Mouse (Mus musculus) midbrain, embryonic 13.5 days (tissue): Measurements from ENCODE around the gene Fam83d. TPM values are rescaled to one million over a fixed set of nuclear protein-coding genes. Genes with fewer than 3 reads are reported as not detected.
"Not testable (repeated sequence)": the region's sequence is repeated elsewhere in the genome, so short reads cannot be mapped to it uniquely, and the experiment has no call there.

Source experiments
- ATAC-seq: fragments of 200-750 bp; cut with Nextera tagmentation; 2 replicates; pipeline ENCODE4 v1.8.0; 2017; ENCODE audit warnings: mild to moderate bottlenecking, moderate TSS enrichment, moderate library complexity
- H3K27ac ChIP-seq: fragments of 300-500 bp; sonication (generic); 2 replicates; pipeline ENCODE4 v1.5.1; 2015; ENCODE audit warnings: inconsistent platforms, mild to moderate bottlenecking, moderate library complexity
- H3K27me3 ChIP-seq: fragments of 300-500 bp; sonication (generic); 2 replicates; pipeline ENCODE4 v1.6.1; 2015; ENCODE audit warnings: mild to moderate bottlenecking, inconsistent platforms
- H3K36me3 ChIP-seq: fragments of 300-500 bp; sonication (generic); 2 replicates; pipeline ENCODE4 v1.6.1; 2015; ENCODE audit warnings: mild to moderate bottlenecking, inconsistent platforms
- H3K4me1 ChIP-seq: fragments of 300-500 bp; sonication (generic); replicated peaks from 2 replicates; pipeline ENCODE4 v1.6.1; 2015; ENCODE audit warnings: inconsistent platforms
- H3K4me2 ChIP-seq: fragments of 300-500 bp; sonication (generic); replicated peaks from 2 replicates; pipeline ENCODE4 v1.6.1; 2015; ENCODE audit warnings: moderate library complexity, mild to moderate bottlenecking, inconsistent platforms
- H3K4me3 ChIP-seq: fragments of 300-500 bp; sonication (generic); replicated peaks from 2 replicates; pipeline ENCODE4 v1.5.1; 2015; ENCODE audit warnings: mild to moderate bottlenecking, inconsistent platforms
- H3K9ac ChIP-seq: fragments of 300-500 bp; sonication (generic); replicated peaks from 2 replicates; pipeline ENCODE4 v1.6.1; 2015; ENCODE audit warnings: mild to moderate bottlenecking, inconsistent platforms
- H3K9me3 ChIP-seq: fragments of 300-500 bp; sonication (generic); 2 replicates; pipeline ENCODE4 v1.6.1; 2016; ENCODE audit warnings: mild to moderate bottlenecking, inconsistent platforms
- WGBS: fragments of 180-500 bp; shearing (Covaris S2); methylation state at CpG from one replicate; pipeline ENCODE4 v1.1.7; 2015; 5-methylcytosine and 5-hydroxymethylcytosine counted together
- polyA plus RNA-seq: library from polyadenylated mRNA; unstranded; fragments of >200 nt; fragmentation: Nextera tagmentation; extraction: Ambion mirVana; gene quantifications from 2 replicates; pipeline ENCODE4 v1.2.1, GENCODE M21; 2015

Gene Fam83d
- polyA plus RNA-seq, 1 experiment from 2014 or later, result 16.6 TPM

- Histone ChIP-seq H3K27me3 (no peaks in the 10 kb centered on the region), H3K4me2 (no peak overlapping the region), H3K36me3 (no peaks in the 10 kb centered on the region), H3K9ac (no peak overlapping the region), H3K9me3 (no peaks in the 10 kb centered on the region), H3K4me1 (no peaks in the 10 kb centered on the region; the same call in 1 of the 2 replicates), H3K27ac (no peak overlapping the region), H3K4me3 (no peak overlapping the region)
- WGBS, result 88% methylated on average over 4 of the region's 4 CpGs
- ATAC-seq, result no peak
These were observed 34.8 kb upstream of the Fam83d start for GRCm38 (mm10) chr2:158733136-158733535.

GRCm38 (mm10) chr2:158733914-158734313 is 34.0 kb upstream of the Fam83d start:
- H3K4me1 ChIP-seq, result peaks cover 7% of the 10 kb centered on the region
- H3K9me3 ChIP-seq, result no peaks in the 10 kb centered on the region
- 91% methylated on average over 6 of the region's 6 CpGs for WGBS
- no peaks in the 10 kb centered on the region for H3K36me3 ChIP-seq
- no peak overlapping the region for H3K9ac ChIP-seq
- H3K4me2 ChIP-seq, result no peak overlapping the region
- no peak overlapping the region for H3K27ac ChIP-seq
- H3K27me3 ChIP-seq, result no peaks in the 10 kb centered on the region
- no peak for ATAC-seq
- H3K4me3 ChIP-seq, result no peak overlapping the region

- Histone ChIP-seq H3K9me3 (no peaks in the 10 kb centered on the region), H3K36me3 (no peaks in the 10 kb centered on the region), H3K4me2 (no peak overlapping the region), H3K4me3 (no peak overlapping the region), H3K4me1 (peaks cover 12% of the 10 kb centered on the region), H3K9ac (no peak overlapping the region), H3K27ac (no peak overlapping the region; the same call in 1 of the 2 replicates), H3K27me3 (no peaks in the 10 kb centered on the region)
- no peak for ATAC-seq
- 85% methylated on average over 7 of the region's 7 CpGs for WGBS
These were observed 33.3 kb upstream of the Fam83d start for GRCm38 (mm10) chr2:158734500-158735152.

- Histone ChIP-seq H3K9ac (no peak overlapping the region), H3K36me3 (no peaks in the 10 kb centered on the region), H3K27ac (no peak overlapping the region), H3K4me1 (peaks cover 12% of the 10 kb centered on the region), H3K4me3 (no peak overlapping the region), H3K27me3 (no peaks in the 10 kb centered on the region), H3K4me2 (no peak overlapping the region), H3K9me3 (no peaks in the 10 kb centered on the region)
- ATAC-seq, result no peak
- WGBS, result 94% methylated on average over 8 of the region's 8 CpGs
These were observed 32.6 kb upstream of the Fam83d start for GRCm38 (mm10) chr2:158735340-158735739.

GRCm38 (mm10) chr2:158736247-158736646 is 31.6 kb upstream of the Fam83d start:
- H3K4me3 ChIP-seq, H3K9ac ChIP-seq, H3K27ac ChIP-seq, H3K27me3 ChIP-seq, H3K36me3 ChIP-seq, ATAC-seq, H3K4me2 ChIP-seq, H3K9me3 ChIP-seq: not testable (repeated sequence)
- WGBS, result 88% methylated on average over 4 of the region's 4 CpGs
- peaks cover 18% of the 10 kb centered on the region for H3K4me1 ChIP-seq

- H3K9ac ChIP-seq, result no peak overlapping the region; the same call in 1 of the 2 replicates
- H3K36me3 ChIP-seq, result no peaks in the 10 kb centered on the region
- H3K27ac ChIP-seq, result peak overlapping the region; percentile 44
- H3K4me1 ChIP-seq, result peaks cover 22% of the 10 kb centered on the region
- 0 out of 2 replicates have a peak, but pooled peaks cover 4% of the 10 kb centered on the region for H3K9me3 ChIP-seq
- H3K4me2 ChIP-seq, result 0 out of 2 replicates have a peak overlapping the region, but pooled peaks have one; percentile 10
- H3K27me3 ChIP-seq, result no peaks in the 10 kb centered on the region
- 40% methylated on average over 11 of the region's 11 CpGs for WGBS
- no peak overlapping the region for H3K4me3 ChIP-seq
- peak; percentile 70 for ATAC-seq
These were observed 29.3 kb upstream of the Fam83d start for GRCm38 (mm10) chr2:158738591-158738990.

- no peak; the same call in 1 of the 2 replicates for ATAC-seq
- 0 out of 2 replicates have a peak, but pooled peaks cover 4% of the 10 kb centered on the region for H3K9me3 ChIP-seq
- no peaks in the 10 kb centered on the region for H3K36me3 ChIP-seq
- WGBS, result 87% methylated on average over 3 of the region's 3 CpGs
- H3K27me3 ChIP-seq, result no peaks in the 10 kb centered on the region
- H3K27ac ChIP-seq, result no peak overlapping the region
- H3K4me1 ChIP-seq, result peaks cover 22% of the 10 kb centered on the region
- no peak overlapping the region for H3K4me2 ChIP-seq
- H3K4me3 ChIP-seq, result no peak overlapping the region
- H3K9ac ChIP-seq, result no peak overlapping the region
These were observed 28.8 kb upstream of the Fam83d start for GRCm38 (mm10) chr2:158739113-158739512.

GRCm38 (mm10) chr2:158741011-158741501 is 26.8 kb upstream of the Fam83d start:
- WGBS, result 37% methylated on average over 9 of the region's 9 CpGs
- no peak overlapping the region for H3K4me2 ChIP-seq
- H3K4me3 ChIP-seq, result no peak overlapping the region
- H3K27me3 ChIP-seq, result no peaks in the 10 kb centered on the region
- H3K27ac ChIP-seq, result no peak overlapping the region
- H3K36me3 ChIP-seq, result no peaks in the 10 kb centered on the region
- ATAC-seq, result peak; percentile 49
- H3K9me3 ChIP-seq, result 0 out of 2 replicates have a peak, but pooled peaks cover 4% of the 10 kb centered on the region
- H3K4me1 ChIP-seq, result peaks cover 22% of the 10 kb centered on the region
- no peak overlapping the region for H3K9ac ChIP-seq

- Histone ChIP-seq H3K27ac (no peak overlapping the region), H3K27me3 (no peaks in the 10 kb centered on the region), H3K9me3 (0 out of 2 replicates have a peak, but pooled peaks cover 4% of the 10 kb centered on the region), H3K36me3 (no peaks in the 10 kb centered on the region), H3K4me1 (peaks cover 22% of the 10 kb centered on the region), H3K4me2 (no peak overlapping the region), H3K9ac (no peak overlapping the region), H3K4me3 (no peak overlapping the region)
- no peak for ATAC-seq
- whole genome bisulfite sequencing, result 84% methylated on average over 5 of the region's 5 CpGs
These were observed 25.5 kb upstream of the Fam83d start for GRCm38 (mm10) chr2:158742431-158742830.

- 91% methylated on average over 11 of the region's 11 CpGs for WGBS
- Histone ChIP-seq H3K9ac (no peak overlapping the region), H3K4me2 (no peak overlapping the region), H3K27me3 (no peaks in the 10 kb centered on the region), H3K36me3 (no peaks in the 10 kb centered on the region), H3K4me1 (peaks cover 17% of the 10 kb centered on the region), H3K4me3 (no peak overlapping the region), H3K9me3 (0 out of 2 replicates have a peak, but pooled peaks cover 4% of the 10 kb centered on the region), H3K27ac (no peak overlapping the region)
- ATAC-seq, result no peak
These were observed 24.3 kb upstream of the Fam83d start for GRCm38 (mm10) chr2:158743518-158744141.

- H3K27me3 ChIP-seq, result no peaks in the 10 kb centered on the region
- H3K27ac ChIP-seq, result no peak overlapping the region
- H3K36me3 ChIP-seq, result no peaks in the 10 kb centered on the region
- no peak overlapping the region; the same call in 1 of the 2 replicates for H3K9ac ChIP-seq
- 25% methylated on average over 2 of the region's 2 CpGs for WGBS
- H3K4me3 ChIP-seq, result no peak overlapping the region
- 0 out of 2 replicates have a peak, but pooled peaks cover 4% of the 10 kb centered on the region for H3K9me3 ChIP-seq
- H3K4me1 ChIP-seq, result 0 out of 2 replicates have a peak, but pooled peaks cover 10% of the 10 kb centered on the region
- peak; percentile 51; the same call in 1 of the 2 replicates for ATAC-seq
- no peak overlapping the region for H3K4me2 ChIP-seq
These were observed 22.8 kb upstream of the Fam83d start for GRCm38 (mm10) chr2:158745049-158745482.

- Histone ChIP-seq H3K9me3 (0 out of 2 replicates have a peak, but pooled peaks cover 4% of the 10 kb centered on the region), H3K4me2 (no peak overlapping the region), H3K36me3 (no peaks in the 10 kb centered on the region), H3K9ac (no peak overlapping the region), H3K4me1 (0 out of 2 replicates have a peak, but pooled peaks cover 4% of the 10 kb centered on the region), H3K27ac (no peak overlapping the region), H3K4me3 (no peak overlapping the region), H3K27me3 (no peaks in the 10 kb centered on the region)
- 81% methylated on average over 11 of the region's 11 CpGs for WGBS
- ATAC-seq, result no peak
These were observed 21.7 kb upstream of the Fam83d start for GRCm38 (mm10) chr2:158746164-158746563.
